Mouse (Mus musculus): ENCODE data around the gene Esrrg. TPM values are rescaled to one million over a fixed set of nuclear protein-coding genes. Genes with fewer than 3 reads are reported as not detected.

The Esrrg gene
- polyA plus RNA-seq, 1 experiment from 2014 or later, result 34.2 TPM

DNA sequence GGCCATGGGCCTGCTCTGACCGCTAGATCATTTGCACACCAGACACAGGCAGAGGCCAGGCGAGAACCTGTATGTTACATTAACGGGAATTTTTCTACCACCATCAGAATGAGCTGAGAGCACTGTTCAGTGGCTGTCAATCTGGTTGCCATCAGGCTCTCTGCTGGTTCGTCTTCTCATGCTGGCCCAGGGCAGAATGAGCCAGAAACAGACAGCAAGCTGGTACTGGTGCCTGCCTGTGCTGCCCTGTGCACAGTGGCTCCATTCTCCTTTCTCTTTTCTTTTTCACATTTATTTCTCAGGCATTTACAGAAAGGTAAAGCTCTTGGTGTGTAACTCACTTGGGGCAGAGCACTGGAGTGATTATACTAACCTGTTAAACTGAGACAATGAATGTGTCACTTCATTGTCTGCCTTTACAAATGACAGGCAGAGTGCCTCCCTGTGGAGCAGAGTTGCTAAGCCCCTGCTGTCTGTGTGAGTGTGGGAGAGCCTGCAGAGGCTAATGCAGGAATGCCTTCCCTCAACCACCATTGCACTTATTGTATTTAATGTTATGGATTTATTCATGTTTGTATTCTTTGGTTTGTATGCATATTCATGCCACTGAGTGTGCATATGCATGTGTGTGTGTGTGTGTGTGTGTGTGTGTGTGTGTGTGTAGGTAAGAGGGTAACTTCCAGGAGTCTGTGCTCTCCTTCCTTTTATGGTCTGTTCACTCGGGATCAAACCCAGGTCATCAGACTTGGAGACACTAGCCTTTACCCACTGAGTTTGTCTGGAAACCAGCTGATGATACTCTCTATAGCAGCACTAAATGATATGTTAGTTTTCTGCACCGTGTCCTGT, 651.9 kb downstream of the Esrrg start:
- H3K27me3 ChIP-seq (ENCODE audit: control insufficient read depth, insufficient read depth, low read length), result no peaks in the 10 kb centered on the region
- no peaks in the 10 kb centered on the region for H3K9me3 ChIP-seq (replicated peaks; ENCODE audit: control insufficient read depth, low read length)
- ATAC-seq (replicated peaks; ENCODE audit: insufficient number of reproducible peaks, low FRiP score, low TSS enrichment), result no peak
- H3K27ac ChIP-seq (ENCODE audit: low read depth, low read length), result no peak overlapping the region
- no peak overlapping the region for H3K4me2 ChIP-seq
- 76% methylated on average over 6 of the region's 6 CpGs for WGBS (ENCODE audit: insufficient replicate concordance)
- H3K4me1 ChIP-seq (ENCODE audit: control insufficient read depth, insufficient read depth, low read length), result no peaks in the 10 kb centered on the region
- no peak overlapping the region for H3K9ac ChIP-seq (ENCODE audit: low read depth, low read length)
- no peaks in the 10 kb centered on the region for H3K36me3 ChIP-seq (ENCODE audit: control insufficient read depth, insufficient read depth, low read length)
- H3K4me3 ChIP-seq (ENCODE audit: low read depth, low read length), result no peak overlapping the region

DNA sequence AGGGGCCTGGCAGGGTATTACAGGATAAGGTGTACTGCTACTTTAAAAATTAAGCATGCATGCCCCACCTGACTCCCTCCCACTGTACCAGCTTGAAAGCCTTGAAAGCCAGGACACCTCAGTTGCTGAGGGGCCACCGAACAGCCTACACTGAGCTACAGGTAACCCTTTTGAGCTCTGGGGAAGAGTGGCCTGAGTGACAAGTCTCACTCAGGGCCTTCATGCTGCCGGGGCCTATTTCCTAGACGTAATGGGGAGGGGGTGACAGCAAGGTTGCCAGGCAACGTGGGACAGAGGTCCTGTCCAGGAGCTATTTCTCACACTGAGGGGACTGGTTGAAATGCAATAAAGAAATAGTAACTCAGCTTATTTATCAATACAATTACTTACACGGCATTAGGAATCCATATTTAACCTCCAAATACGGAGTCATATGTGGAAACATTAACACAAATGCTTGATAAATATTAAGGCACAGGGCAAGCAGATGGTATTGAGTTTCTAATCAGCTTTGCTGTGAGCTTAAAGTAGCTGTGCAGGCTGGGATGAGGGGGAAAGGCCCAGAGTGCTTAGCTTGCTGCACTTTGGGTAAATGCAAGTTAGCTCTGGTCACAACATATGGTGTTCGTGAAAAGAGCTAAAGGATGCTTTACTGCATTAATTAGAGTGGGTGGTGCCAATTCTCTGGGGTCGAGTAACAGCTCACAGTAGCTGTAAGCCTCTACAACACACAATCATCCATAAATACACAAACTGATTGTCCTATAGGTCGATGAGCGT, 653.5 kb downstream of the Esrrg start, which contains the start of gene Ush2a:
Ush2a (plus strand) TSS at position 121 of the 780 bp plus-strand sequence.
- H3K9ac ChIP-seq (ENCODE audit: low read depth, low read length), result no peak within 1 kb of the TSS
- WGBS (ENCODE audit: insufficient replicate concordance), result 66% methylated on average over 10 of the region's 10 CpGs
- no peak within 1 kb of the TSS for H3K27ac ChIP-seq (ENCODE audit: low read depth, low read length)
- H3K4me1 ChIP-seq (ENCODE audit: control insufficient read depth, insufficient read depth, low read length), result no peaks in the 10 kb centered on the region
- no peaks in the 10 kb centered on the region for H3K9me3 ChIP-seq (replicated peaks; ENCODE audit: control insufficient read depth, low read length)
- no peak for ATAC-seq (replicated peaks; ENCODE audit: insufficient number of reproducible peaks, low FRiP score, low TSS enrichment)
- no peaks in the 10 kb centered on the region for H3K27me3 ChIP-seq (ENCODE audit: control insufficient read depth, insufficient read depth, low read length)
- H3K4me2 ChIP-seq, result no peak within 1 kb of the TSS
- H3K36me3 ChIP-seq (ENCODE audit: control insufficient read depth, insufficient read depth, low read length), result no peaks in the 10 kb centered on the region
- no peak within 1 kb of the TSS for H3K4me3 ChIP-seq (ENCODE audit: low read depth, low read length)

All from heart, embryonic 11.5 days (tissue).